Mouse (Mus musculus) urinary bladder, adult 18-20 months (tissue): ENCODE data around the gene Nans.
A peak's percentile ranks its signal among the peaks of the same experiment; 100 is the strongest.

ENCODE experiments used
- DNase-seq, 2 experiments: peaks; one replicate each; pipeline ENCODE4 v3.0.0; 2022; ENCODE audit warnings: low spot score in 2 of 2, mixed read lengths in 2 of 2

Gene Nans

GRCm38 (mm10) chr4:46485696-46486417 lies 3.2 kb upstream of the Nans start:
- DNase-seq, result peak; percentile 68 to 77

GRCm38 (mm10) chr4:46487348-46487747 lies 1.7 kb upstream of the Nans start:
- DNase-seq, result peak in 1 of 2 experiments; percentile 46

- no peak for DNase-seq
Observed at GRCm38 (mm10) chr4:46493071-46493470, 4.0 kb downstream of the Nans start.

- no peak for DNase-seq
Observed at GRCm38 (mm10) chr4:46495543-46495942, 6.5 kb downstream of the Nans start.

GRCm38 (mm10) chr4:46497286-46497892 lies 8.3 kb downstream of the Nans start:
- peak; percentile 40 to 70 for DNase-seq

- no peak for DNase-seq
Observed at GRCm38 (mm10) chr4:46498511-46498910, 9.5 kb downstream of the Nans start.

GRCm38 (mm10) chr4:46498976-46499375 lies 9.9 kb downstream of the Nans start:
- no peak for DNase-seq

- DNase-seq, result no peak
Observed at GRCm38 (mm10) chr4:46502606-46503502, 13.8 kb downstream of the Nans start.

GRCm38 (mm10) chr4:46503881-46504280 lies 14.8 kb downstream of the Nans start:
- DNase-seq, result no peak

- DNase-seq, result no peak
Observed at GRCm38 (mm10) chr4:46505361-46506057, 16.5 kb downstream of the Nans start.

- DNase-seq, result peak; percentile 88 to 94
Observed at GRCm38 (mm10) chr4:46506801-46507610, 18.0 kb downstream of the Nans start.

GRCm38 (mm10) chr4:46507736-46508460 lies 18.9 kb downstream of the Nans start:
- DNase-seq, result peak; percentile 79 to 86

- DNase-seq, result no peak
Observed at GRCm38 (mm10) chr4:46520491-46520890, 31.4 kb downstream of the Nans start.

GRCm38 (mm10) chr4:46521457-46521856 lies 32.4 kb downstream of the Nans start:
- DNase-seq, result no peak

- DNase-seq, result peak; percentile 62 to 76
Observed at GRCm38 (mm10) chr4:46523324-46523723, 34.3 kb downstream of the Nans start.

GRCm38 (mm10) chr4:46526226-46526625 lies 37.2 kb downstream of the Nans start:
- DNase-seq, result no peak

GRCm38 (mm10) chr4:46526798-46527557 lies 37.9 kb downstream of the Nans start:
- DNase-seq, result no peak

GRCm38 (mm10) chr4:46527558-46527926 lies 38.5 kb downstream of the Nans start:
- DNase-seq, result peak in 1 of 2 experiments; percentile 44

GRCm38 (mm10) chr4:46529722-46530121 lies 40.7 kb downstream of the Nans start:
- DNase-seq, result no peak
